Mouse (Mus musculus) E14TG2a.4 (cell line): ENCODE measurements around the gene Ap2a2.
A peak's percentile ranks its signal among the peaks of the same experiment; 100 is the strongest.
"Not testable (repeated sequence)": the region's sequence is repeated elsewhere in the genome, so short reads cannot be mapped to it uniquely, and the experiment has no call there.

Source experiments
- H3K27me3 ChIP-seq: 2 replicates; pipeline ENCODE4 v1.6.1; 2014; ENCODE audit warnings: low read length, control low read depth; ENCODE audit not compliant: insufficient read depth
- H3K36me3 ChIP-seq: 2 replicates; pipeline ENCODE4 v1.6.1; 2014; ENCODE audit warnings: low read length, control low read depth; ENCODE audit not compliant: insufficient read depth
- H3K4me1 ChIP-seq: replicated peaks from 2 replicates; pipeline ENCODE4 v1.6.1; 2014; ENCODE audit warnings: low read depth, low read length, control low read depth
- H3K4me3 ChIP-seq: replicated peaks from 2 replicates; pipeline ENCODE4 v1.5.1; 2014; ENCODE audit warnings: mild to moderate bottlenecking, low read length
- H3K9me3 ChIP-seq: 2 replicates; pipeline ENCODE4 v1.6.1; 2014; ENCODE audit warnings: low read length, control low read depth
- CTCF ChIP-seq: conservative IDR thresholded peaks from 2 replicates; pipeline ENCODE4 v1.5.1; 2014; ENCODE audit warnings: low read length
- NANOG ChIP-seq: IDR thresholded peaks from 2 replicates; pipeline ENCODE4 v1.6.1; 2014; ENCODE audit warnings: borderline replicate concordance, low read length, mixed read lengths
- POU5F1 ChIP-seq: IDR thresholded peaks from 2 replicates; pipeline ENCODE4 v1.6.1; 2014; ENCODE audit warnings: low read length, borderline replicate concordance

Gene Ap2a2

DNA sequence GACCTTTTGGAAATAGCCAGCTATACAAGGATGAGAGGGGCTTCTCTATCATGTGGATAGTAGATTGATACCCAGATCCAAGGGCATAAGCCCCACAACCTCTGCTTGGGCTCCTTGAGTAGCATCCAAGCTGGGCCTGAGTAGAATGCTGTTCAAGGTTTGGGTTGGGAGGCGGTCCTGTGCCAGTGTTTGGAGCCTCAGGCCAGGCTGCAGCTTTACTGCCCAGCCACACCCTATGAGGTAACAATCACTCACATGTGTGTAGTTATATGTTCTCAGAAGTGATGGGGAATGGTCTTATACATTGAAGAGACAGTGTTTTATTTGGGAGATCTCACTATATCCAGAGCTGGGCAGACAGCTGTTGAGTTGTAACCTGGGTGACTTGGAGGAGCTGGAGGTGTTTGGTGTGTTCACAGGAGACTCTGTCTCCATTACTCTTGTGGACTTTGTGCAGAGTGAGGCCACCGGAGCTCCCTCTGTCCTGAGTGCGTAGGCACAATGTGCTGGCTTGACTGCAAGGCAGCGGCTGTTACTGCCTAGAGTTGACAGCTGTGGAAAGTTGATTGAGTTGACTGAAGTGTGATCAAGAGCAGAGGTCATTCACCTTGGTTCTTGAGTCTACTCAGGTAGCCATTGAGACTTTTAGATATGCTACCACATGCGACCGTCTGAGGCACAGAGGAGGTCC is 63.3 kb downstream of the Ap2a2 start:
- TF ChIP-seq CTCF: no peak
- TF ChIP-seq NANOG: no peak
- no peak for TF ChIP-seq POU5F1

DNA sequence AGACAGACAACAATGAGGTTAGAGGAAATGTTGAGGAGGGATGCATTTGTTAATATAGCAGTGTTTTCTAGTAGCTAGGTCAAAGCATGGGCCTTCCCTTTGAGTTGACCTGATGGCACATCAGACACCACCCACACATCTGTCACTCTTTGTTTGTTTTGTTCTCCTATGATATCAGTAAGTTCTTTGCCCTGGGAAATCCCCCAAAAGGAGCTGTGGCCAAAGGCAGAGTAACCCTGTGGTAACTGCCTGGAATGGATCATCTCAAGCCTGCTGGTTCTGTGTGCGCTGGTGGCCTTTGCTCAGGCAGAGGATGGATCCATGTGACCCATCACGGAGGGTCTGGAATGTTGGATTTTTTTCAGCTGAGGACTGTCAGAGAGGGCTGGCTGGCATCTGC is 66.0 kb downstream of the Ap2a2 start:
- TF ChIP-seq CTCF (no peak), NANOG (no peak), POU5F1 (no peak)
- Histone ChIP-seq H3K9me3 (no peaks in the 10 kb centered on the region), H3K36me3 (peaks cover 100% of the 10 kb centered on the region)

More for the DNA sequence above, 63.3 kb downstream of the Ap2a2 start:
- H3K9me3 ChIP-seq: no peaks in the 10 kb centered on the region
- peaks cover 100% of the 10 kb centered on the region for H3K36me3 ChIP-seq
- H3K4me1 ChIP-seq: peaks cover 10% of the 10 kb centered on the region; the same call in 1 of the 2 replicates
- H3K27me3 ChIP-seq: no peaks in the 10 kb centered on the region
- no peak overlapping the region for H3K4me3 ChIP-seq

GRCm38 (mm10) chr7:141629241-141629640 is 67.3 kb downstream of the Ap2a2 start:
- H3K36me3 ChIP-seq: peaks cover 99% of the 10 kb centered on the region
- H3K4me3 ChIP-seq: no peak overlapping the region
- no peaks in the 10 kb centered on the region for H3K9me3 ChIP-seq
- TF ChIP-seq NANOG (no peak), CTCF (no peak), POU5F1 (no peak)
- no peaks in the 10 kb centered on the region for H3K27me3 ChIP-seq
- H3K4me1 ChIP-seq: no peaks in the 10 kb centered on the region

More for the DNA sequence above, 66.0 kb downstream of the Ap2a2 start:
- Histone ChIP-seq H3K4me3 (no peak overlapping the region), H3K4me1 (peaks cover 10% of the 10 kb centered on the region; the same call in 1 of the 2 replicates), H3K27me3 (no peaks in the 10 kb centered on the region)

- not testable (repeated sequence) for H3K4me1 ChIP-seq, H3K27me3 ChIP-seq, H3K9me3 ChIP-seq, H3K4me3 ChIP-seq
- H3K36me3 ChIP-seq: peaks cover 18% of the 10 kb centered on the region
Observed at GRCm38 (mm10) chr7:141638077-141638476, 76.1 kb downstream of the Ap2a2 start.

GRCm38 (mm10) chr7:141638513-141639334 is 76.8 kb downstream of the Ap2a2 start:
- not testable (repeated sequence) for H3K4me3 ChIP-seq, H3K27me3 ChIP-seq, H3K4me1 ChIP-seq, H3K9me3 ChIP-seq
- peaks cover 13% of the 10 kb centered on the region for H3K36me3 ChIP-seq

GRCm38 (mm10) chr7:141639335-141639890 is 77.4 kb downstream of the Ap2a2 start:
- not testable (repeated sequence) for H3K9me3 ChIP-seq, H3K27me3 ChIP-seq

DNA sequence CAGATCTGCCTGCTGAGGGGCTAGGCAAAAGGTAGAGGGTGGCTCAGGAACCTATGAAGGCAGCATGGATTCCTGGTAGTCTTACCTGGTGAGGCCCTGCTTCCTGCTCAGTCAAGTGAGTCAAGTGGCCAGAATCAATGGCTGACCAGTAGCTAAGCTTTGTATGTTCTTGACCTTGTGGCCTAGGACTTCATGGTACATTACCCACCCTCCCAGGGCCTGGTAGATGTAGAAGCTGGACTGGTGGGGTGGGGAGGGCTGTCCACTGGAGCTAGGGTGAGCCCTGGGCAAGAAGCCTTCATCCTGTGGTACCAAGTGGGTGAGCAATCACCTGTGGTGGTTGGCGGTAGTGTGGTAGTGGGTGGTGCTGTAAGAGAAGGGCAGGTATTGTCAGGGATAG is 80.4 kb downstream of the Ap2a2 start:
- Histone ChIP-seq H3K27me3 (0 out of 2 replicates have a peak, but pooled peaks cover 2% of the 10 kb centered on the region), H3K36me3 (no peaks in the 10 kb centered on the region), H3K4me3 (no peak overlapping the region), H3K4me1 (no peaks in the 10 kb centered on the region), H3K9me3 (0 out of 2 replicates have a peak, but pooled peaks cover 5% of the 10 kb centered on the region)
- no peak for TF ChIP-seq NANOG
- TF ChIP-seq POU5F1: no peak

More at GRCm38 (mm10) chr7:141639335-141639890, 77.4 kb downstream of the Ap2a2 start:
- H3K4me3 ChIP-seq, H3K4me1 ChIP-seq, H3K36me3 ChIP-seq: not testable (repeated sequence)

DNA sequence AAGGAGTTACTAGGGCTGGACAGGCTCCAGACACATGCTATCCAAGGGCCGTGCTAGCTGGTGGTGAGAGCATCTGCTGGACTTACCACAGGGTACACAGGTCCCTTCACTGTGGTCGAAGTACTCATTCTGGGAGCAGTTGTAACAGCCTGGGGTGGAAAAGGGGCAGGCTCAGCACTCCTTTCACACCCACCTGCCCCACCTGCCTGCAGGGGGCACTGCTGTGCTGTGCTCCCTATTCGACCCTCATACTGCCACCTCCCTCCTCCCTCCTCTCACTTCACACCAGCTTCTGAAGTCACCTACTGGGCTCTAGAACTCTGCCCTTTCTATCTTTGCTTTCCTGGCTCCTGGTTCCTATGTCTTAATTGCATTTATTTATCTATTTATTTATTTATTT is 81.2 kb downstream of the Ap2a2 start:
- TF ChIP-seq NANOG (no peak), CTCF (peak; percentile 54), POU5F1 (no peak)
- 0 out of 2 replicates have a peak, but pooled peaks cover 5% of the 10 kb centered on the region for H3K9me3 ChIP-seq
- H3K4me3 ChIP-seq: no peak overlapping the region
- H3K4me1 ChIP-seq: no peaks in the 10 kb centered on the region
- 0 out of 2 replicates have a peak, but pooled peaks cover 2% of the 10 kb centered on the region for H3K27me3 ChIP-seq
- H3K36me3 ChIP-seq: no peaks in the 10 kb centered on the region

DNA sequence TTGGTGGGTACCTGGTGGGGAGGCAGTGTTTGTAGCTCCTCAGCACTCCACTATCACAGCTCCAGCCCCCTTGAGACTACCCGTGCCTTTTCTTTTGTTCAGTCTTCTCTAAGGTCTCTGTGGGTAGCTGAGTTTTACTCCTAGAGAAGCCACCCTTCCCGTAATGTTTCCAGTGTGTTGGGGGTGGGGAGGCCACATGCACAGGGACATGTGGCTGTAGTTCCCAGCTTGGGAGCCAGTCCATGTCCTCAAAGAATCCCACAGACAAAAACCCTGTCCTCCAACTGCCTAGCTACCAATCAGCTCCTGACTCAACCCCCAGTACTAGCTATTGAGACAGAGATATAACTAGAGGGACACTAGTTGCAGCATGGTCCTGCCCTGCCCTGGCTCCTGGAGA is 85.1 kb downstream of the Ap2a2 start:
- TF ChIP-seq CTCF: no peak
- no peak for TF ChIP-seq NANOG
- no peak for TF ChIP-seq POU5F1
- H3K9me3 ChIP-seq: 0 out of 2 replicates have a peak, but pooled peaks cover 5% of the 10 kb centered on the region
- no peaks in the 10 kb centered on the region for H3K27me3 ChIP-seq
- no peaks in the 10 kb centered on the region for H3K36me3 ChIP-seq
- no peak overlapping the region for H3K4me3 ChIP-seq
- no peaks in the 10 kb centered on the region for H3K4me1 ChIP-seq
